Mouse (Mus musculus): Measurements from ENCODE around the gene Ccdc163.

DNA sequence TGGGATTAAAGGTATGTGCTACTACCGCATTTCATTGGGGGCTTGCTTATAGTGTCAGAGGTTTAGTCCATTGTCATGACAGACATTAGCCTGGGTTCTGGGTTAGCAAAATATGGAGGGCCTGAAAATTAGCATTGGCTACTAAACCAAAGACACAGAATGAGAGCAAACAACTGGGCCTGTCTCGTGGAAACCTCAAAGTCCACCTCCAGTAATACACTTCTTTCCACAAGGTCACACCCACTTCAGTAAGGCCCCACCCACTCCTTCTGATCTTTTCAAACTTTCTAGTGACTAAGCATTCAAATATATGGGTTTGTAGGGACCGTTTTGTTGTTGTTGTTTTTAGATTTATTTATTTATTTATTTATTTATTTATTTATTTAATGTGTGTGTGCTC is 21.2 kb downstream of the Ccdc163 start:
- no peak for TF ChIP-seq CTCF (IDR thresholded peaks at IDR 0.05; ENCODE audit: low read depth)
- no peak for TF ChIP-seq EP300 (IDR thresholded peaks at IDR 0.05; ENCODE audit: low read depth)
